Mouse (Mus musculus) bone marrow macrophage, adult 2 months (primary cell): ENCODE results near the gene Rab11fip3.

Experiments used
- CTCF ChIP-seq: IDR thresholded peaks from 2 replicates; pipeline ENCODE4 v1.5.1; 2012; ENCODE audit warnings: low read depth, mild to moderate bottlenecking, low read length, moderate library complexity
- POLR2A ChIP-seq: IDR thresholded peaks from 2 replicates; pipeline ENCODE4 v1.6.1; 2012; ENCODE audit warnings: mild to moderate bottlenecking, low read depth, low read length, borderline replicate concordance

- TF ChIP-seq POLR2A (no peak), CTCF (no peak)
Measured at GRCm38 (mm10) chr17:25947576-25947975, 121.8 kb downstream of the Rab11fip3 start.
